Mouse (Mus musculus) C2C12 (cell line): Measurements from ENCODE around the gene Tecpr1.

Experiments used
- CEBPB ChIP-seq: IDR thresholded peaks from one replicate; pipeline ENCODE4 v1.6.1; 2011; ENCODE audit warnings: low read depth, mild to moderate bottlenecking, control low read depth, moderate library complexity
- CTCF ChIP-seq: IDR thresholded peaks from one replicate; pipeline ENCODE4 v1.5.1; 2011; ENCODE audit not compliant: control insufficient read depth, insufficient read depth, insufficient read length
- MYOD1 ChIP-seq: IDR thresholded peaks from one replicate; pipeline ENCODE4 v1.6.1; 2011; ENCODE audit warnings: low read depth; ENCODE audit not compliant: control insufficient read depth, insufficient read length
- USF1 ChIP-seq: IDR thresholded peaks from one replicate; pipeline ENCODE4 v1.6.1; 2011; ENCODE audit warnings: low read depth, mild to moderate bottlenecking, control low read depth, moderate library complexity

DNA sequence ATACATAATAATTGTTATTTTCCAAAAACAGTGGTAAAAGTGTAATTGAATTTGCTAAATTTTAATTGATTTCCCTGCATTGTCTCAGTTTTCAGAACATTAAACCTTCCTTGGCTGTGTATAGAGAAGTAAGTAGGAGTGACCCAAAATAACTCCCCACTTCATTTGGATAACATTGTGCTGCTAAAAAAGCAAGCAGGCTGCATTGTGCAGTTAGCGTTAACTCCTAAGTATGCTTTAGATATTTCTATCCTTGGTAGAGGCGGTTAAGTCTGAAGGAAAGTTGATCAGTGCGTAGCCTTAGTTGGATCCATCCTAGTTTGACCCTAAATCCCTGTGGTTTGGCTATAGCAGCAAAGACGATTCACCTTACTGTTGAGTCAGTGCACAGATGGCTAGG is 73.9 kb downstream of the Tecpr1 start:
- TF ChIP-seq CTCF = no peak
- no peak for TF ChIP-seq MYOD1
- TF ChIP-seq USF1 = no peak
- no peak for TF ChIP-seq CEBPB
